Mouse (Mus musculus) liver (tissue): ENCODE measurements around the gene Iqschfp.

Source experiments
- DNase-seq: peaks from one replicate; pipeline ENCODE4 v3.0.0-alpha.2; 2020; ENCODE audit warnings: mixed read lengths

Gene Iqschfp

DNA sequence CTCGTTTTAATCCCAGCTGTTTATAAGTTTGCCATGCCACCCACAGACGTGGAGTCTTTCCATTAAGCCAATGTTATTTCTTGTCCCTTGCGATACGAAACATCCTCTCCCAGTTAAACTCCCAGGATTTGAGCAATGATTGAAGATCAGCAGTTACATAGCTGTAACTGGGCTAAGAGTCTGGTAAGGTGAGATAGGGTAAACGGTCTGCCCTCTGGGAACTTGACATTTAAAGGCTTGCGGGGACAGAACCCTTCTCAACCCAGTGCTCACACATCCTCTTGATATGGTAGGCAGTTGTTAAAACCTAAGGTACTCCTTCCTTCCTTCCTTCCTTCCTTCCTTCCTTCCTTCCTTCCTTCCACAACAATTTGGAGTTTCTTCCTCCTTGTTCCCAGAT is 604.5 kb downstream of the Iqschfp start:
- DNase-seq, result no peak

DNA sequence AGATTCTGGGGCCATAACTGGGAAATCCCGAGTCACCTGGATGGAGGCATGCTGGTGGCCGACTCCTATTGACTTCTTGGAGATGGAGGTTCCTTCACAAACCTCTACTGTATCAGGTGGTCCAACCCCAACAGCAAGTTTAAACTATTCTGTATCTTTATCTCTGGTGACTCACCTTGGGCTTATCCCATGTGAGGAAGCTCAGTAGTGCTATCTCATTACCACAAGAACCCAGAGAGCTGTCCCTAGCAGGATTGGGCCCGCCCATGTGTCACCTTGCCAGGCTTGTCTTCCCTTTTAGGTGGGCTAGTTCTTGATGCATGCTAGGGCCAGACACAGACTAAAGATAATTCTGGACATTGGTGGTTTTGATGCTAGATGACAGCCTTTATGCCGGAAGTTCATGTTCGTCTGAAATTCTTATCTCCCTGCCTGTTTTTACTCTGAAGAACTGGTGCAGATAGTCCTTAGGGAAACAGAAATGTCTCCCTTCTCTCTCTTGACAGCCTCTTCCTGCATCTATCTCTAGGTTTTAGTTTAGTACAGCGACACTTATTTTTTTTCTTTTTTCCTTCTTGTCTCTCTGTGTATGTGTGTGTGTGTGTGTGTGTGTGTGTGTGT is 607.6 kb downstream of the Iqschfp start:
- peak; percentile 67 for DNase-seq

DNA sequence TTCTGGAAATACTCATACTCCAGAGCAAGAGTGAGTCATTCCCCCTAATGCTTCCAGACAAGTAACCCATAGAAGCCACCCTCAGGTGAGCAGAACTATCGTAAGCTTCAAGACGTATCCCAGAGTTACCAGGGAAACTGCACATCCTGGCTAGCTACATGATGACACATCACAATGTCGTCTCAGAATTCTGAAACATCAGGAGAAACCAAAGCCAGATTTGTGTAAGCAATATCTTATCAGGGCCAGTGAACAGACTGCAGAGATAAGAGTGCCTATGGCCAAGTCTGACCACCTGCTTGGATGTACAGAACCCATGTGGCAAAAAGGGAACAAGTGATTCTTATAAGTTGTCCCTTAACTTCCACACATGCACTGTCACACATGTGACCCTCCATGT is 612.8 kb downstream of the Iqschfp start:
- DNase-seq, result no peak

DNA sequence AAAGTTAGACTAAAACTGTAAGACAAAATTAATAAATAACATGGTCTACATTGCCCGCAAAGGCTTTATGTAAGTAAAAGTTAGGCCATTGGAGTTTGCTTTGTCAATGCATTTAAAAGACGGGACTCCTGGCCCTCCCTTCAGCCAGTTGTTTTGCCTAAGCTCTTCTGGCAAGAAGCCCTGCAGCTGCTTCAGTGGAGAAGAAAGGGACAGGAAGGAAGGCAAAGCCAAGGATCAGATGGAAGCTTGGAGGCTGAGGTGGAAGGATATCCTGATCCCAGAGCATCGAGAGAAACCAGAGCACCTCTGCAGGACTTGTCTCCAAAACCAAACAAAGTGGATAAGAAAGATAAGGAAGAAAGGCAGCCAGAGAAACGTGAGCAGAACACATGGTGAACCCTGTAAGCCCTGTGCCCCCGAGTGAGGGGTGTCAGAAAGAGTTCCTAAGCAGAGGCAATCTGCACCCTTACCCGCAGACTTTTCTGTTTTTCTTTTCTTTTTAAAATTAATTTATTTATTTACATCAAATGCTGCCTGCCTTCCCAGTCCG is 614.8 kb downstream of the Iqschfp start:
- DNase-seq, result peak; percentile 10

DNA sequence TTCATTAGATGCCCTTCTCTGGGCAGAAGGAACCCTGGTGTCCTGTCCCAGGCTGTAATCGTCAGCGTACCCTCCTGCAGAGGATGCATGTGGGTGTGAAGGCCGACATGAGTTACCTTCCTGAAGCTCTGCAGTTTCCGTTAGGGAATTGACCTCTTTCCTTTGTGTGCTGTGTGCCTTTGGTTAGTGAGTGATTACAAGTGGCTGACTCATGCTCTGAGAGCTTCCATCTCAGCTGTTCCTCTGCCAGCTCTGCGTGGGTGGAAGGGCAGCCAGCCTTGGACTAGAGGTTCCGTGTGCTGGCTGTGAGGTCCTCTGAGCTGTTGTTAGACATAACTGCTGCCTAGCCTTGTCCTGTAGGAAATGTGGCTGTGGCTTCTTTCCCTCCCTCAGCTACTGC is 616.6 kb downstream of the Iqschfp start:
- peak; percentile 46 for DNase-seq

DNA sequence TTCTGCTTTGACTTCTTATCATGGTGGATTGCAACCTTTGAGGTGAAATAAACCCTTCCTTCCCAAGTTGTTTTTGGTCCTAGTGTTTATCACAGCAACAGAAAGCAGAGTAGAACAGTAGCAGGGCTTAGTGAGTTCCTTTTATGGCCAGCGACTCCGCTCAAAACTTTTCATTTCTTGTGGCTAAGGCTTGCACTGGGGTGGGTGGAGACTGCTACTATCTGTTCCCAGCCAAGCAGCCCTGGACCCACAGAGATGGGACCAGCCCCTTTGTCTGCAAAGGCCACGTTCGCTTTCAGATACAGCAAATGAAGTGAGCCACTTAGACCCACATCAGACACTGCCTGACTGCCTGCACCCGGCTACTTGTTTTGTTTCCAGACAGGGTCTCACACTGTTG is 618.8 kb downstream of the Iqschfp start:
- peak; percentile 78 for DNase-seq

DNA sequence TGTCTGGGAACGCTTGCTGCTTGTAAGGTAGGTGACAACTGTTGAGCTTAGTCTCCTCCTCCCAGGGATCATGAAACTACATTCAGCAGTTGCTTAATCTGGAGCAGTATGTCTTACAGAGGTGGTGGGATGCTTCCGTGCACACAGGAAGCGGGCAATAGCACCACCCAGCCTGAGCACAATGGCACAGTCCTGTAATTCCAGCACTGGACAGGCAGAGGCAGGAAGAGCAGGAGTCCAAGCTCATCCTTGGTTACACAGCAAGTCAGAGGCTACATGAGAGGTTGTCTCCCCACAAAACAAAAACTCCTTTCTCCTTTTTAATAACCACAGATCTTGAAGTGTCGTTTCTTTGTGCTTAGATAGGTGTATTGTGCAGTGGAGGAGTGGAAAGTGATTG is 619.7 kb downstream of the Iqschfp start:
- no peak for DNase-seq

DNA sequence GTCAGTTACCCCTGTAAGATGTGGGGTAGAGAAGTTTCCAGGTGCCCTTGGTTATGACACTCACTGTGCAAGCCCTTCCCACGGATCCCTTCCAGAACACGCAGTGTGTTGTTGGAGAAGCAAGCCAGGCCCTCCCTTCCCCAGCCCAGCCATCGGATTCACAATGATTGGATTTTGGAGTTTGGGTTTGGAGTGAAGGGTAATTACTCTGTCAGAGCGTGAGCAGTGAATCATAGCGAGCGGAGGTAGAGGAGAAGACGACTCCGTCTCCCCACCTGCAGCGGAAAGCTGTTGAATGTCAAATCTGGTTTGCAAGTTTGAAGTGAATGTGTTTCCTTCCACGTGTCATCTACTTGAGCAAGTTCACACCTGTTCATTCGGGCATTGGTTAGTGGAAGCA is 620.3 kb downstream of the Iqschfp start:
- no peak for DNase-seq

DNA sequence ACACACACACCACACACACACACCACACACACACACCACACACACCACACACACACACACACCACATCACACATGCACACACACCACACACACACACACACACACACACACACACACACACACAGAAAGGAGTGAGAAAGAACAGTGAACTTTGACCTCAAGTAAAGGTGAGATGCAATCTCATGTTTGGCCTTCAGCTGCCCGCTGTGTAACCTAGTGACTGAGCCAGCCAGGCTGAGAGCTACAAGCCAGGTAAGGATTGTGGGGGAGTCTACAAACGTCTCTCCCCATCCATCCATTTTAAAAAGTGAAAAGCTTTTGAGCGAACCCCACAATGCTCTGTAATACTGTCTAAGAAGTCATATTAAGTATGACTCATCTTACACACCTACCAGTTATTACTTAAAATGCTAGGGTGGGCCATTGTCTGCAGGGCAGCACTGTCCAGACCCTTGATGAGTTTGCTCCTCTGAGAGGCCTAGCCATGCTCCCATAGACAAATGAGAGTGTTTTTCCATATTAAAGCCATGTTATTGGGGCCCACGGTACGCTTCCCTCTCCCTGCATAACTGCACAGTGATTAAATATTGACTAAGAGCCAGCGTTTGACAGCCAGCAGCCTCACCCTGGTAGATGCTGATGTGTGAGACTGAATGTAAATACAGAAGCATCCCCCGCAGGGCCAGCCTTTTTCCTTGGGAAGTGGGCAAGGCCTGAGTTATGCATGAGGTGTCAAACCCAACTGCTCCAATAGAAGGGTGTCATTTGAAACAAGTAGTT is 621.5 kb downstream of the Iqschfp start:
- no peak for DNase-seq

DNA sequence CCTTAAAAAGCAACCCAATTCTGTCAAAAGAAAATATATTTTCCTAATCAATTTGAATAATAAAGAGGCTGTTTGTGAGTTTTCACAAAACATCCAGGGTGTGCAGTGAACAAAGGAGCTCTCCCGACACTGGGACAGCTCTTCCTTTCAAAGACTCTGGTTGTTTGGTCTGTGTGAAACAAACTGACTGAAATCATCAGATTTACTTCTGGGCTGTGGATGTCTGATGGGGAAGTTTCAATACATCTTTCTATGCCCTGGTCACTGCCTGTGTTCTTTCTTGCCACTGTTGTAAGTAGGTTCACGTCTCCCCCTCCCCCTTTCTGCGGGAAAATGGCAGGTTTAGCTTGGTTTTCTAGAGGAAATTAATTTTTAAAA is 622.1 kb downstream of the Iqschfp start:
- DNase-seq, result no peak

DNA sequence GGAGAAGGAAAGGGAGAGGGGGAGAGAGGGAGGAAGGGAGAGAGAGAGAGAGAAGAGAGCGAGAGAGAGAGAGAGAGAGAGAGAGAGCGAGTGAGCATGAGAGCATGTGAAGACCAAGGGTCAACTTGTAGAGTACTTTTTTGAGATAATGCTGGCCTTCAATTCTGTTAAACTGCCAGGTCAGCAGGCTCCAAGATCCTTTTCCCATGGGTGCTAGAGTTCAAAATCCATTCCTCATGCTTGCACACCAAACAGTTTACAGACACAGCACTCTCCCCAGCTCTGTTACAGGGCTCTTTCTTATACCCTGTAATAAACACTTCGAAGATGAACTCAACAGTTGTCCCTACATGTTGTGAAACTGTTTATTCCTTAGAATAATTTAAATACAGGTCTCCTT is 622.7 kb downstream of the Iqschfp start:
- DNase-seq, result no peak

DNA sequence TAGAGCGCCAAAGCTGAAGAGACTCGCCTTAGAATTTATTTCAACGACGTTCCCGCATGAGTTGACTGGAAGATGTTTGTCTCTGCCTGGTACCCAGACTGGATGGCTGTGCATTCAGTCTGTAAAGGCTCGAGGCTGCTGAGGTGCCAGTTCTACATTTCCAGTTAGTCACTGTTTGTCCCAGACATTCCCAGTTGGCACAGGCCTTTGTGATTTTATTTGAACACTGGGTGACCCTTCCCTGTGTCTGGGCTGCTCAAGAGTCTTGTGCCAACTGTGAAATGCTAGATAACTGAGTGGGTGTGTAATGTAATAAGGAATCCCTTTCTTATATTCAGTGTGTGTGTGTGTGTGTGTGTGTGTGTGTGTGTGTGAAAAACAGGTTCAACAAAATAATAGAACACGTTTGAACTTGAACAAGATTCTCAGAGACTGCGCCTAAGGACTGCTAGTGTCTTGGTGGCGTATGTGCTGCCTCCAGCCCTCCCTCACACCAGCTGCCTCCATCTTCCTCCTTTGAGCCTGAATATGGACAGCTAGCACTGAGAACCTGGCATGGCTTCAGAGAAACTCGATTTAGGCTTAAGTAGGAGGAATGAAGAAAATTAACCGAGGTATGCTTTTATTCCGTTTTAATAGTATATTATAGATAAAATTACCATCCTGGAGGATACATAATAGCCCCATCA is 624.5 kb downstream of the Iqschfp start:
- DNase-seq, result no peak

DNA sequence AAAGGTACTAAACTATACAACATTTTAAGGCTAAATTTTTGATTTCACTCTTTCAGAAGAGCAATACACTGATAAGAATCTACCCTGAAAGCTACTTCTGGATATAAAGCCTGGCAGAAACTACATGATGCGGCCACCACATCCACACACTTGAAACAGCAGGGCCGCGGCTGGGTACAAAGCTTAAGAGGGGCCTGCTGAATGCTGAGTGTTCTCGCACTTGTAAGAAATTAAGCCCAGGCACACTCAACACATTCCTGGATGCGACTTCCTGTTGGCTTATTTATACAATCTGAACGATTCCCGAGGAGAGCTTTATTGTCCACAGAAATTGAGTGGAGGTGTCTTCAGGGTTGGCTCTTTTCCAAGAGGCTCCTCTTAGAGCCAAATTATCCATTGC is 625.2 kb downstream of the Iqschfp start:
- no peak for DNase-seq

DNA sequence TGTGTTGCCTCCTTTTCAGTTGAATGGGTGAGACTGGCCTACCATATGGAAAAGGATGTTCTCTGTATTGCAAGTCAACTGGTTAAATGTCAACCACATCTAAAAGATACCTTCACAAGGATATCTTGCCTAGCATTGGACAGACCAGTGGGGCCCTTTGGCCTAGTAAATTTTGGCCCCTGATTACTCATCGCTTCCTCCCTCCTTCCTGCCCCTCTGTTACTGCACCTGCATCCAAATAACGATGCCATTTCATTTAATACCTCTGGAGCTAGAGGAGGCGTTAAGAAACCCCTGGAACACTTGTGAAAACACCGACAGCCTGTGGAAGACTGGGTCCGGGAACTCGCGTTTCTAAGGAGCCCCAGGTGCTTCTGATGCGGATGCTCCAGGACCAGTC is 626.0 kb downstream of the Iqschfp start:
- DNase-seq, result no peak

DNA sequence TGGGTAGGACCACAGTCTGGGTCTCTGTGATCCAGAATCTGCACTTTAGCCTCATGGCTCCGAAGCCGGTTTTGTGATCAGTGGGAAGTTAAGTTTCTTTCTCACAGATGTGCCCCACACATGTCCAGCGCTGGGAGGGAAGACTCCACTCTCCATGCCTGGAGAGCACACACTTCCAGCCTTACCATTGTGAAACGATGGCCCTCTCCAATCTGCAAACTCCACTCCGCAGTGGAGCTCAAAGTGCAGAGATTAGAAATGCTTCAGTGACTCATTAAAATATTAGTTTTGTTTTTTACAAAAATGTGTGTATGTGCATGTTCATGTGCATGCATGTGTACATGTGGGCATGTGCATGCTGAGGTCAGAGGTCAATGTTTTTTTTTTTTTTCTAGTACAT is 626.6 kb downstream of the Iqschfp start:
- no peak for DNase-seq

DNA sequence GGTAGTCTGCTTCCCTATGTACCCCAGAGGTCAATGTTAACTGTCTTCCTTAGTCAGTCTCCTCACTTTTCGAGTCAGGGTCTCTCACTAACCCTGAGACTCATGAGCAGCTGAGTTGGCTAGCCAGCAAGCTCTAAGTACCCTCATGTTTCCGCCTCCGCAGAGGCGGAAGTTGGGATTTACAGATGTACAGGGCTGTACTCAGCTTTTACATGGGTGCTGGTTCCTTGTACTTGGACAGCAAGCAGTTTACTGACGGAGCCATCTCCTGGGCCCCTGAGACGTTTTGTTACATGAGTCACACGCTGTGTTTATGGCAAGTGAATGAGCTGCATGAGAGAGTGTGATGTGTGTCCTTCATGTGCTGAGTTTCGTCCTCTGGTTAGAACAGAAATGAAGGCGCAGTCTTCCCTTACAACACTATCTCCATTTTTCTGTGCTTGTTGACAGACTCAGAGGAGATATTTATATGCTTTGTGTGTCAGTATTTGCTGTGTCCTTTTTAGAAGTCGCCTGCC is 633.4 kb downstream of the Iqschfp start:
- DNase-seq, result no peak

DNA sequence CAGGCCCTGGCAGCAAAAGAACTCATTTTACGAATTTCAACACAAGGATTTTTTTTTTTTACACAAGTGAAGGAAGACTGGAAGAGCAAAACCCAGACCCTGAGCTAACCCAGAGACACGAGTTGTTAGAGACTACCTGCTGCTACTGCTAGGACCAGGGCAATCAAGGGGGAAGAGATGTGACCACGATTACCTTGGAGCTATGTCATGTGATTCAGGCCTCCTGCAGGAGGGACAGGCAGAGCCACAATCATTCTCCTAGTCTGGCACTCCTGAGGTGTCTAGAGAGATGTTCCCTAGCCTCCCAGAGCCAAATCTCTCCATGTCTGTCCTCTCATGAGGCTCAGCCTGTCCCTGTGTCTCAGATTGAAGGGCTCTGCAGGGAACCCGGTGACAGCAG is 634.4 kb downstream of the Iqschfp start:
- DNase-seq, result no peak

DNA sequence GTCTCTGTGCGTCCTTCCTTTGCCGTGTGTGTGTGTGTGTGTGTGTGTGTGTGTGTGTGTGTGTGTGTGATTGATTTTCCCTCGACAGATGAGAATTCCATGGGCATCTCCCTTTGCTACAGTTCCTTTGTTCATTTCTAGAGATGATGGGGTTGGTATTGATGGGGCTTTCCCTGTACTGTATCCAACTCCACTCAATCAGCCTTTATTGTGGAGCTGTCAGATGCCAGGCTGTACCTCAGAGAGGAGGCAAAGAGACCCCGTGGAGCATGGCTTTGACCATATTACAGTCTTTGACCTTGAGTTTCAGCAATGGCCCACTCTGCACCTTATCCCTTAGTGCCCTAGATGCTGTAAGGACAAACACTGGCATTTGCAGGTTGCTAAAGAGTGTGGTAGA is 635.1 kb downstream of the Iqschfp start:
- DNase-seq, result no peak

DNA sequence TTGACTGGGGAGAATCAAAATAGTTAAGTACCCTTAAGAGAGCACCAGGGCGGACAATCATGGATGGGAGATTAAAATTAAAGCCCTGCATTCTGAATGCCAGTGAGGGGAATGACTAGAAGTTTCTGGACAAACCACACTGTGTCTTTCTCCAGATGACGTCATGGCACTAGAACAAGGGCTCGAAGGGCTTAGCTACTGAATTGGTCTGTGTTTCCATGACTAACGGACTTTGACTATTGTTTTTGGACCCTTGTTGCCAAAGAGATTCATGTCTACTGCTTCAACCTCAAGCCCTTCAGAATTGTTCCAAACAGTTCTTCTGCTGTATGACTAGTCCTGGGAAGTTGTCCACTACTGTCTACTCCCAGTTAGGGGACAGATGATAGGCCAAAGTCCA is 639.9 kb downstream of the Iqschfp start:
- DNase-seq, result no peak

DNA sequence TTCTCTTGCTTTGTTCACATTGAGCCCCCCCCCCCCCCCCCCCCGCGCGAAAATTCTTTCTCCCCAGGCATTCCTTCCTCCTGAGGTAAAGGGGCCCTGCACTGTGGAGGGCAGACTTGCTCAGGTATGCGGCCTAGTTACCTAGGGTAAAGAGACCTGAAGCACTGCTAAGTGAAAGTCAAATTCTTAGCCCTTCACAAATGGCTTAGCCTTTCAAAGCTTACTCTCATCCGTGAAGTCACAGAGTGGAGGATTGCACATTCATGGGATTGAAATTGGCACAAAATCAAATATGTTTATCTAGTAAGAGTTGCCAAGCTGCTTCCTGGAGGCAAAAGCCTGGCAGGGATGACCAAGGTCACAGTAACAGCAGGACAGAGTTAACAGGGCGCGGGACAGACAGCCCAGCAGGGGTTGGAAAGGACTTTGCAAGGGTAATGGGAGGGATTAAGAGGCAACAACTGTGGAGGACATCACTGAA is 642.6 kb downstream of the Iqschfp start:
- no peak for DNase-seq

DNA sequence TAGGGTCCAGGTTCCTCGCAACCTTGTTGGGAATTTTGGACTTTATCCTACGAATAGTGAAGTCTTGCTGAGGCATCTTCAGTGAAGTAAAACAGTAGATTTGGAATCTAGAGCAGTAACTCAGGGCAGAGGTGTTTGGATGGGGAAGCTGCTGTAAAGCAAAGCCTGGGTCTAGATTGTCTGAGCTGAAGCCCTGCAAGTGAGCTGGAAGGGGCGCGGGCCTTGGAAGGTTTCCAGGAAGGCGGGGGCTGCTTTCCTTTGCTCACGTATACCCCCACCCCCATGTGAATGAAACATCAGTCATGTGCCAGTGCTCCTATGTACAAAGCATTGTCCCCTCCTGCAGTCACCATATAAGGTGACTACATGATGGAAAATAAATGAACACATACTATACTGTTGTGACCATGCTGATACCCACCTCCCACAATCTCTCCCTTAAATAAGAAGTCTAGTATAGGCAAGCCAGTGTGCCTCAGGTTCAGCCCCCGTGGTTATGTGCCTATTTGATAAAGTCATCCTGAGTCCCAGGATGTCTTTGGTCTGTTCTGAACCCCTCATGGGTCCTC is 643.2 kb downstream of the Iqschfp start:
- DNase-seq, result no peak

DNA sequence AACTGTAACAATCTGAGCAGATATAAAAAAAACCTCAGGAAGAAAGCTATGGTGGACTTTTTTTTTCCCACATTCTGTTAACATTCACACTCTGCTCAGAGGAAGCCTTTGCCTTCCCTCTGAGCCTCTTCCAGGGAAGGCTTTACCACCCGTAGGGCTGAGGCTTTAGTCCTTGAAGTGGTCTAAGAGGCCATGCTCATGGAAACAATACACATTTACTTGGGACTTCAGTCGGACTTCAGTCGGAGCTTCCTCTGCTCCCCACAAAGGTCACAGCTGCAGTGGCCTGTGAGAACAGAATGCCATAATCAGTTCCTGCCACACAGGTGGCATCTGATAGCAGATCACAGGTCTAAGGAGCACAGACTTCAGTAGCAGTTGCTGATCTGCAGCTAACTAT is 644.0 kb downstream of the Iqschfp start:
- DNase-seq, result no peak

DNA sequence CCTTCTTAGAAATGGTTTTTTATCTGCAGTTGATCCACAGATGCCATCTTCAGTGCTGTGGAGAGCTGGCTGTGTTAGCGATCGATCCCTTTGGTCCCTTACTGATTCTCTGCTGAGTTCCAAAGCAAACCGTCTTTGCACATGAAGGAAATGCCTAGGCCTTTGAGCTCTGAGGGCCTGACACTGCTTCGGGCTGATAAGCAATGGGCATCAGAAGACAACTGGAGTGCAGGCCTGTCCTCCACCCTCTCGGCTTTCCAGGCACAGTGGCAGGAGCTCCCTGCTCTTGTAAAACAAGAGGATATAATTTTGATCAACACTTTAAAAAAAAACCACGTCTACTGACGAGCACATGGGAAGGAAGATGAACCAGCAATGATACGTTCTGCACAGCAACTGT is 649.7 kb downstream of the Iqschfp start:
- DNase-seq, result peak; percentile 37
